Mouse (Mus musculus): ENCODE data around the gene Tmcc2. TPM values are rescaled to one million over a fixed set of nuclear protein-coding genes. Genes with fewer than 3 reads are reported as not detected.

The Tmcc2 gene
- total RNA-seq, 4 experiments from 2014 or later: 10.3 to 13.9 (median 12.1) TPM

DNA sequence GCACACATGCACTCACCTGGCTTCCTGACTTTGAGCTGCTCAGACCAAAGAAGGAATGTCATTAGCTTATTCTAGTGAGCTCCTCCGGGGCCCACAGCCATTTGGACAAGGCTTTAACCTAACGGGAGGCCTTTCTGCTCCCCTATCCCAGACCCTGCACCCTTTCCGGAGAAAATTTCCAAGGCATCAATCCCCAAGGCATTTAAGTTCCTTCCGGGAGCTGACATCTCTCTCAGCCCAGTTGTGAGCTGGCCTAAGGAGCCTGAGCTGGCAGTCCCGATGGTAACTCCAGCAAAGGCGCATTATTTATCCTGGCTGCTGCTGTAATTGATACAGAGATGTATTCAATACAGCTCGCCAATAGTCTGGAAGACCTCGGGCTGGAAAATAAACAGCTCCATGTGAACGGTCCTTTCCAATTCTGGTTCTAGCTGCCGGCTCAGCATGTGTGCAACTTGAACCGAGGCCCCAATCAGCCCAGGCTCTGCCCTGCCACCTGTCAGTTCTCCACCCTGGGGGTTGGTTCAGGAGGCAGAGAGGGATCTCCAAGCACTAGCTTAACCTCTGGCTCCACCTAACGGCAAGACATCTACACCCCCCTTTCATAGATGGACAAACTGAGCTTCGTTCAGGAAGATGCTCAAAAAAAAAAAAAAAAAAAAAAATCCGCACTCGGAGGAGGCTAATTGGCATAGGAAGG is 1.0 kb downstream of the Tmcc2 start:
- DNase-seq: no peak

DNA sequence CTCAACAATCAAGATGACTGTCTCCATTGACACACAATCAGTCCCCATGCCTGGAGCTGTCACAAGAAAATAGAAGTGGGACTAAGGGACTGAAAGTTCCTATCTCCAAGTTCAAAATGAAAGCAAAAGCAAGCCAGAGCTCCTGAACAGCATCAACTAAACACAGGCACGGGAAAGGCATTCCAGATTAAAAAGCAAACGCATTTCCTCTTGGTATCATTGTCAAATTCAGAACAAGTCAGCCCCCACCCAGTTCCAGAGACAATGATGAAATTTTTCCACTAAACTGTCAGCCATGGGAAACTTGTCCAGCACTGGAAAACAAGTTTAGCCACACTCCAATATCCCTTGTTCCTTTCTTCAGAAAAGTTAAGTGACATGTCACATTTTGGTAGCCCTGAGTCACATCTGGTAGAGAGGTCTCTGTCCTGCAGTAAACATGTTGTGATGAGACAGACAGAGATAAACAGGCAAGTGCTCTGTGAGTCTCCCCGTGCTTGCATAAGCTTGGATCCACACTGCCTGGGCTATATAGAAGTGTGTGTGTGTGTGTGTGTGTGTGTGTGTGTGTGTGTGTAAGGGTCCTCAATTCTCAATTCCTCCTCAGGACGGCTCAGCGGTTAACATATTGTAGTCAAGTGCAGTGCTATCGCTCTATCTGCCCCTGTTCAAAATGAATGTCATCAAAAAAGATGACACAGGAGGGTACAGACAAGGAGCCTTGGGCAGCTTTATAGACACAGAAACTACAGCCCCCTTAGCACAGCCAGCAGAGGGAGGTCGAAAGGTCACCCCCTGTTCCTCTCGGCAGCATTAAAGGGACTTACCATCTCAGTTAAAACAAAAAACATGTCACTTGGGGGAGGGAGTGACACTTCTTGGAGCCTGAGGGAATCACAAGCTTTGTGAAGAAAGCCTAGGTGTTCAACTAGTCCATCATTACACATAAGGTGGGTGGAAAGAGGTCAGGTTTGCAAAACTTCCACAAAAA is 2.0 kb downstream of the Tmcc2 start:
- no peak for DNase-seq

DNA sequence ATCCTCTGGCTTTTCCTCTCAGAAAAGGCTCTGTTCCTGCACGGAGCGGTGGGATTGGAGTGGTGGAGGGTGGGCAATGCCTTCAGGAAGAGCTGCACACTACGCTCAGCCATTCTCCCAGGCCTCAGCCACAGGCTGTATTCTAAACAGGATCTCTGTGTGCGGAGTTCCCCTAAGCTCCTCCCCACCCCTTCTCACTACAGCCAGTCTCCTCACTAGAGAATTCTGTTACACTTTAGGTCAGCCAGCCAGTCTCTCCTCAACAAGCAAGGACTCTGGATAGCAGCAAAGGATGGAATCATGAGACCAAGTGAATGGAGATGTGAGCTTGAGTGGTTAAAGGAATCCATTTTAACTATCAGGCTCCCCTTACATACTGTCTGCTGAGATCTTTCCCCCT is 3.1 kb downstream of the Tmcc2 start:
- DNase-seq: no peak

DNA sequence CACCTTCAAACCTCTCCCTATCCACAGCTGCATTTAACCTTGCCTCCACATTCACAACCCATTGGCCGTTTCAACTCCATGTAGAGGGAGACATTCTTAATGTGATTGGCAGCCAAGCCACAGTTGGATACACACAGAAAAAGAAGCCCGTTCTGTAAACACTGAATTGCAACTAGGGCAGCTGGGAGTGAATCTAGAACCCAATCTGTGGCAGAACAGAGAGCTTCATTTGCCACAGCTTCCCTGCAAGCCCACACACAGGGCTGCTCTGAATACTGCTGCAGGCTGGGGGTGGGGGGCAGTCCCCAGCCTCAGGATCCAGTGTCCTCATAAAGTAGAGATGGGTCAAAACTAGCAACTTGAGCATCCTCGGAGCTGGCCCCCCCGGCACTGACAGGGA is 4.8 kb downstream of the Tmcc2 start:
- no peak for DNase-seq

DNA sequence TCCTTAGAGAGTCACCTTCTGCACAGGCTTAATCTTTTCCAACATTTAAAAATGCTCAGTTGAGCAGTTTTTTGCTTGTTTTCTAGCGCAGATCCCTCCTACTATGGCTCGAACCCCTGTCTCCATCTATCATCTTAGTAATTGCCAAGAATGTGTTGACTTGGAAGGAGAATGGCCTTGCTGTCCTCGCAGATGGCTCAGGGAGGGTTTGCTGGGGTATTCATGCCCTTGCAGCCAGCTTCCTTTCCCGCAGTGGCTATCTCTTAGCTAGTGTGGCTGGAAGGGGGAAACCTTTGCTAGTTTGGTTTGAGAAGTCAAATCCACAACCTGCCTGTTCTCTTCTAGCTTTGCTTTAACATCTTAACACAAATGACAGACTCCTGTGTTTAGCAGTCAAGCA is 5.4 kb downstream of the Tmcc2 start:
- no peak for DNase-seq

DNA sequence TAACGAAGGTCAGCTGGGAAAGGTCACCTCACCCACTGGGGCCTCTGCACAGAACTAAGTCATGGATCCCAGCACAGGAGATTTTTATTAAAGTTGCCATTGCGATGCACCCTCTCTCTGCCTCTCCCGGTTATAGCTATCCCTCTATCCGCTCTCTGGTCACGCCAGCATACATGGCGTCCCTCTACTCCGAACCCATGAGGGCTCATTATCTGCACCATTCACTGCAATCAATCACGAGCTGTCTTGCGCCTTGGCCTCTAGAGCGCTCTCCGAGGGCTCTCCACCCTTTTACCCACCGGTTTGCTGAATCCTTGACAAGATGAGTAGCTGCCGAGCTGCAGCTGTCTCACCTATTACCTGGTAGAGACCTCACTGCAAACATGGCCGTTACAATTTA is 5.8 kb downstream of the Tmcc2 start:
- DNase-seq: no peak

DNA sequence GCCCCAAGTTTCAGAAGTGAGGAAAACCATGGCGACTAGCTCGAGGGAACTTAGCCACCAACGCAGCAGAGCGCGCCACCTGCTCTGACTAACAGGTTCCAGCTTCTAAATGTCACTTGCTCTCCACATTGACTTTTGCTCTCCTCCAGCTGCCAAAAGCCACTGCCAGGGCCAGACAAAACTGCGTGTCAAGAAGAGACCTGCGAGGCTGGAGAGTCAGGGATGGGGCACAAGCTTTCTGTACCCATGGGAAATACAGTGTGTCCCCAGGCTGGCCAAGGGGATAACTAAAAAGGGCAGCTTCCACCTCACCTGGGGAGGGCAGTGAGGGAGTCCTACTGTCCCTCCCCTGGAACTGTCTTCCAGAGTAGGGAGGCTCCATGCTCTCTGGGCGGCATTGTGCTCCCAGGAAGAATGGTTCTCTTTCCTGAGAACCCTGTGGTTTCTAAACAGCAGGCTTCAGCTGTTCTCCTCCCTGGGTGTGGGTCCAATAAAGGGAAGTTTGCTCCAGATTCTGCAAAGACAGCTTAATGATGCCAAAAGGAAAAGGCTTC is 7.0 kb downstream of the Tmcc2 start:
- DNase-seq: no peak

DNA sequence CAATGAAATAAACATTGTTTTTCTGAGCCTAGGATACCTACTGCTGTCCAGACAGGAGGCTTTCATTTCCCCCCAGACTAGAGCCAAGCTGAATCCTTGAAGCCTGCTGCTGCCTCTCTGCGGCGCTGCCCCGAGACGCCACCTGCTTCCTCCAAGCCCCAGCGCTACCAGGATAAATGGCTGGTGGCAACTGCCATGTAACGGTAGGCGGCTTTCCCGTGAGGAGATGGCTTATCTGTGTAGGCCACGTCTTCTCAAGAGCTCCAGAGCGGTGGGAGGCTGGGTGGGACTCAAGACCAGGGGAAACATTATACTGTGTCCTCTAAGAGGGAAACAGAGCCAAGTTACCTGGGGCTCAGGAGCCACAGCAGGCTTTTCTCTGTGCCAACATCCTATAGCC is 9.2 kb downstream of the Tmcc2 start:
- no peak for DNase-seq

DNA sequence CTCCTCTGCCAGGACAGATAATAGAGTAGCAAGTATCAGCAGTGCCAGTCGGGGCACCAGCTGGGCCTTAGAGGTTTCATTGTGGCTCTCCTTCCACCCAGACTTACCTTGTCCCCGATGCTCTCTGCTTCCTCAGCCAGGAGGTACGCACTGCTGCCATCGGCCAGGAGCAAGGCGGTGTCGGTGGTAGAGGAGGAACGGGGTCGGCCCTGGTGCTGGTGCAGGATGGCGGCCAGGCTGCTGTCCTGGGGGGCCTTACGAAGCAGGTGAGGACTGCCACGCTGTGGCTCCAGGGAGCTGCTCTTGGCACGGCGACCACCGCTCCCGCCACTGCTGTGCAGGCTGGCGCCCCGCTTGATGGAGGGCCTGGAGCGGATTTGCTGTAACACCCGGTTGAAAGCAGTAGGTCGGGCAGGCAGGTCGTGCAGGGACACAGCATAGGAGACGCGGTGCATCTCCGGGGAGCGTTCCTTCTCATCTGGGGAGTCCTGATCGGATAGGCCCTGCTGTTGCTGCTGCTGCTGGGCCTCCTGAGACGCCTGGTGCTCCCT is 10.5 kb downstream of the Tmcc2 start:
- no peak for DNase-seq

DNA sequence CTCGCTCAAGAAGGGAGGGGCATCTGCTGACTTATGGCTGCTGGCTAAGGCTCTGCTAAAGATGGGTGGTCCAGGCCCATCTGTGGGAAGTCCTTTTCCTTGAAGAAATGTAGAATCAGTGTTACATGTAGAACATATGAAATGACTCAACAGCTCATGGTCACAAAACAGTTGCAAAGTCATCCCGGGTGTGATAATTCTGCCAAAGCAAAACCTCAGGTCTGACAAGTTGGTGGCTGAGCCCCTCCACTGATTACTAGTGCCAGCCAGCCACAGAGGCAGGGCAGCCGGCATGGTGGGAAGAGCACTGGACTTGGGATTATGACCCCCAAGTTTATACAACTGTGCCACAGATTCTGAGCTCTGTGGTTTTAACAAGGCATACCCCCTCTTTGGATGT is 13.3 kb downstream of the Tmcc2 start:
- DNase-seq: no peak

DNA sequence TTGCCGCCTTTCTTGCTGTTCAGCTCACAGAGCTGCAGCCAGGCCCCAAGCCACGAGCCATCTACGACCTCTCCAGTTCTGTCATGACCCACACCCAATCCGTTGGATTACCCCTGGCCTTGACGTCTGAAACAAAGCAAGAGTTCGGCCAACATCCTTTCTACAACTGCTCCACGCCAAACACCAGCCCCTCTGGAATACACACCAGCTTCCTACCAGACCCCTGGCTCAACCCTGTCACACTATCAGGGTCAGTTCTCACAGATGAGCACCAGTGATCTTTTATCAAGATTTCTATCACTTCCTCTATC is 14.1 kb downstream of the Tmcc2 start:
- DNase-seq: no peak

GRCm38 (mm10) chr1:132376211-132377054 is 14.6 kb downstream of the Tmcc2 start:
- no peak for DNase-seq

DNA sequence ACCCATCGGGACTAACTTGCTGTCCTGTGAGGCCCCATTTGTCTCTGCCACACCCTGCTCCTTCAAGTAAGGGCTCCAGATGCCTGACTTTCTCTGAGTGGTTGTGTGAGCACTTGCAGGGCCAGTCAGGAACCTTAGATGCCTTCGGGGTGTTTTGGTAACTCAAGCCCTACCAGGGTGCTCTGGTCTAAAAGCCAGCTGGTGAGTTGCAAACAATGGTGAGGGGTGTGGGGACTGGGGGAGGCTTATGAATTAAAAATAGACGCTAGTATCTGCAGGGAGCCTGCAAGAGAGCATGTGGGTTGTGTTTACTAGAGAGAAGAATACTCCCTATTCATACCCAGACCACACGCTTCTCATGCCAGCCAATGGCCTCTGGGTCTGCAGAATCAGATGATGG is 15.8 kb downstream of the Tmcc2 start:
- no peak for DNase-seq

- no peak for DNase-seq
These were observed 16.2 kb downstream of the Tmcc2 start for GRCm38 (mm10) chr1:132374873-132375244.

- no peak for DNase-seq
These were observed 16.8 kb downstream of the Tmcc2 start for GRCm38 (mm10) chr1:132374140-132374872.

GRCm38 (mm10) chr1:132372896-132373534 is 18.1 kb downstream of the Tmcc2 start:
- no peak for DNase-seq

GRCm38 (mm10) chr1:132372354-132372753 is 18.7 kb downstream of the Tmcc2 start:
- DNase-seq: no peak

GRCm38 (mm10) chr1:132371298-132372081 is 19.6 kb downstream of the Tmcc2 start:
- DNase-seq: no peak

GRCm38 (mm10) chr1:132370681-132371173 is 20.4 kb downstream of the Tmcc2 start:
- DNase-seq: no peak

Data from adrenal gland, adult 8-10 months (tissue).